Mouse (Mus musculus): ENCODE measurements at regions not wholly inside any gene's neighbourhood (a gene's known extent, or its start where the extent isn't known, plus 50 kb on each side); places are given as distances from the start of the nearest gene placed in this dataset.

DNA sequence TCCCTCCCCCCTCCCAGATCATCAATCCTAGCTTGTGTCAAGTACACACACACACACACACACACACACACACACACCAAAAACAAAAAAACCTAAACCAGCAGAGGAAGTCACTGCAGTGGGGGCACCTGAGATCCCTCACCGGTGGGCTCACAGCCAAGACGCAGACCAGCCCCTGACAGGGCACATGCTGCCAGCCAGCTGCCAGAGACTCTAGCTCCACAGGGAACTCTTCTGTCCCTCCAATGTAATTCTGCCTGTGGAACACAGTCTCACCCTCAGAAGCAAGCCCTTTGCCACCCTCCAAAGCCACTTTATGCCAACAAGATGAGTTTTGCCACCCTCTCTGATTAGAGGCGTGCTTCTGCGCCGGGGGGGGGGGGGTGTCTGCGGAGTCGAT is 261.3 kb upstream of the Kazn start:
- no peaks in the 10 kb centered on the region for H3K36me3 ChIP-seq (ENCODE audit: control insufficient read depth, insufficient read depth, low read length)
- H3K4me3 ChIP-seq (ENCODE audit: low read depth, low read length): no peak overlapping the region
- no peaks in the 10 kb centered on the region for H3K27me3 ChIP-seq (ENCODE audit: control insufficient read depth, insufficient read depth, low read length)
- H3K4me1 ChIP-seq (ENCODE audit: control insufficient read depth, insufficient read depth, low read length): 0 out of 2 replicates have a peak, but pooled peaks cover 4% of the 10 kb centered on the region
- H3K9ac ChIP-seq (replicated peaks; ENCODE audit: low read depth, low read length): no peak overlapping the region
- no peak overlapping the region for H3K4me2 ChIP-seq (ENCODE audit: low read depth, low read length)
- H3K9me3 ChIP-seq (ENCODE audit: control insufficient read depth, low read length): no peaks in the 10 kb centered on the region
- peak; percentile 62; the same call in 1 of the 2 replicates for ATAC-seq (ENCODE audit: low read depth)
- WGBS: 39% methylated on average over 7 of the region's 7 CpGs
- no peak overlapping the region for H3K27ac ChIP-seq (ENCODE audit: low read depth, low read length)

DNA sequence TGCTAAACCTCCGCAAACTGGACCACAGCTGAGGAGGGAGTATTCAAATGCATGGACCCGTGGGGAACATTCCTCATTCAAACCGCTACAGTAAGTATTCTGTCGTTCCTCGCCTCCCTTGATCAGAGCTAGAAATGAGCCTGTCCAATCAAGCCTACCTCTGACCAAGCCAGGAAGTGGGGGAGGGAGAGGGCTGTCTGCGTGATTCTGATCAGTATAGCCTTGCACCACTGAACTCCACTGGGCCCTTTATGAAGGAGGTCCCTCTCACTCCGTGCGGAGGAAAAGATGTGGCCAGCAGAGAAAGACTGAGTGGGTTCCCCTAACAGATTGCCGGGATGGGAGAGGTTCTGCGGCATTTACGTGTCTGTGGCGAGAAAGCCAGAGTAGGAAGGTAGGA is 257.4 kb upstream of the Kazn start:
- Histone ChIP-seq H3K9me3 (ENCODE audit: control insufficient read depth, low read length) (no peaks in the 10 kb centered on the region), H3K4me3 (ENCODE audit: low read depth, low read length) (no peak overlapping the region), H3K27ac (ENCODE audit: low read depth, low read length) (no peak overlapping the region), H3K4me1 (ENCODE audit: control insufficient read depth, insufficient read depth, low read length) (0 out of 2 replicates have a peak, but pooled peaks cover 4% of the 10 kb centered on the region), H3K9ac (replicated peaks; ENCODE audit: low read depth, low read length) (no peak overlapping the region), H3K27me3 (ENCODE audit: control insufficient read depth, insufficient read depth, low read length) (no peaks in the 10 kb centered on the region), H3K36me3 (ENCODE audit: control insufficient read depth, insufficient read depth, low read length) (no peaks in the 10 kb centered on the region), H3K4me2 (ENCODE audit: low read depth, low read length) (no peak overlapping the region)
- ATAC-seq (ENCODE audit: low read depth): no peak
- 48% methylated on average over 12 of the region's 12 CpGs for WGBS

DNA sequence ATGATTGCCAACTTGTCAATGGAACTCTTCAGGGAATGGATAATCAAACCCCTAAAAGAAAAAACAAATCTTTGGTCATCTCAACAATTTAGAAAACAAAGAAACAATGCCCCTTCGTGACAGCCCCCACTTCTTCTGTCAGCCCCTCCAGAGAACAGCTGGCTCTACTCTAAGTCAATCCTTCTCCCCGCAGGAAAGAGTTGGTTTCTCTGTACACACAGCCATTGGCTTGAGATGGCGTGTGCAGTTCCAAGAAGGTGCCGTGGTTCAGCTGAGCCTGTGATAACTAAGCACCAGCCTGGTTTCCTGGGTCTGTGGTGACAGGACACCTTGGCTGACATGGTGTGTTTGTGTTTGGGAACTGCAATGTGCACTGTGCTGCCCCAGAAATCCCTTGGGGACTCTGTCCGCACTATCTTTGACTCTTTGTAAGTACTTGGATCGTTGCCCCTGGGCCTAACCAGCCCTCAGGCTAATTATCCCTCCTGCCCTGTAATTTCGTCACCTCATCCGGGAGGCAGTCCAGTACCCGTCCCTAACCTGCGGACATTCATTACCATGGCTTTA is 253.8 kb upstream of the Kazn start:
- Histone ChIP-seq H3K27me3 (ENCODE audit: control insufficient read depth, insufficient read depth, low read length) (no peaks in the 10 kb centered on the region), H3K9me3 (ENCODE audit: control insufficient read depth, low read length) (no peaks in the 10 kb centered on the region), H3K4me1 (ENCODE audit: control insufficient read depth, insufficient read depth, low read length) (no peaks in the 10 kb centered on the region), H3K36me3 (ENCODE audit: control insufficient read depth, insufficient read depth, low read length) (no peaks in the 10 kb centered on the region), H3K9ac (replicated peaks; ENCODE audit: low read depth, low read length) (no peak overlapping the region), H3K27ac (ENCODE audit: low read depth, low read length) (no peak overlapping the region), H3K4me3 (ENCODE audit: low read depth, low read length) (no peak overlapping the region), H3K4me2 (ENCODE audit: low read depth, low read length) (no peak overlapping the region)
- no peak for ATAC-seq (ENCODE audit: low read depth)
- 75% methylated on average over 10 of the region's 10 CpGs for WGBS

DNA sequence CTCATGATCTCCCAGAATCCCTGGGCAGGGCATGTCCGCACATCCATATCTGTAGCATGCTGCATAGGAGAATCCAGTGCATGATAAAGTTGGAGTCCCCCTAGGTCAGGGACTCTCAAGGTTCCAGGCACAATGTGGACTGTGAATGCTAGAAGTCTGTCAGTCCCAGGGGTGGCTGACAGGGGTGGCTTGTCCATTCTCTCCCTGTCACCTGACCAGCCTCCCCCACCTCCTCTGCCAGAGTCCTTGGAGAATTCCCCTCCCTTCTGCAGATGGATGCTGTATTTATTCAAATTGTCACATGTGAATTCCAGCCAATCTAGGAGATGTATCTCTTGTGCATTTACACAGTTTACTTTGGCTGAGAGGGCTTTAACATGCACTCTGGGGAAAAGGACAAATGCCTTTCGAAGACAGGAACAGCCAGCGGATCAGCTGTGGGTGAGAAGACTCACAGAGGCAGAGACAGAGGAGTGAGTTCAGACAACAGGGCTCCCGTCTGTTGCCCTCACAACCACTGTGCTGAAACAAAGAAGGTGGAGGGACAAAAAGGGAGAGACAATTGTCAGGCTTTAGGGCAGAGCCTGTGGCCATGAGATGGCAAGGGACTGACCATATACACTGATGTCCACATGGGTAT is 246.7 kb upstream of the Kazn start:
- Histone ChIP-seq H3K4me1 (ENCODE audit: control insufficient read depth, insufficient read depth, low read length) (no peaks in the 10 kb centered on the region), H3K9me3 (ENCODE audit: control insufficient read depth, low read length) (no peaks in the 10 kb centered on the region), H3K4me2 (ENCODE audit: low read depth, low read length) (no peak overlapping the region), H3K27me3 (ENCODE audit: control insufficient read depth, insufficient read depth, low read length) (no peaks in the 10 kb centered on the region), H3K36me3 (ENCODE audit: control insufficient read depth, insufficient read depth, low read length) (no peaks in the 10 kb centered on the region), H3K9ac (replicated peaks; ENCODE audit: low read depth, low read length) (no peak overlapping the region), H3K4me3 (ENCODE audit: low read depth, low read length) (no peak overlapping the region), H3K27ac (ENCODE audit: low read depth, low read length) (no peak overlapping the region)
- no peak for ATAC-seq (ENCODE audit: low read depth)
- 49% methylated on average over 4 of the region's 4 CpGs for WGBS

DNA sequence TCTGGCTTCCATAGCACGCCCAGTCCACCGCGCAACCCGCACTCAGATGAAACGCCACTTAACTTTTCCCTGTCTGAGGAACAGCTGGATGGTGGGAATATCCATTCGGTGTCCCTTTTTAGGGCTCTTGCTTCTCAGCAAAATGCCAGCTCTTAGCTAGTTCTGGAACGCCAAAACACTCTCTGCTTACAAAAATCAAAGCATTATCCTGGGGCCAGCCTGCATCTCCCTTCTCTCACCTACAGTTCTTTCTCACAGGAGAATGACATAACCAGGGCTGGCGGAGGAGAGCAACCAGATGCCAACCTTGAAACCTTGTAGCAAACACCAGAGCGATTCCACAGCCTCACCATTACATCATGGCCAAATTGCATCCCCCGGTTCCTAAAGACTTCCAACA is 236.4 kb upstream of the Kazn start:
- WGBS: 80% methylated on average over 10 of the region's 10 CpGs
- H3K27ac ChIP-seq (ENCODE audit: low read depth, low read length): no peak overlapping the region
- no peak overlapping the region for H3K9ac ChIP-seq (replicated peaks; ENCODE audit: low read depth, low read length)
- peaks cover 19% of the 10 kb centered on the region; the same call in 1 of the 2 replicates for H3K4me1 ChIP-seq (ENCODE audit: control insufficient read depth, insufficient read depth, low read length)
- H3K4me2 ChIP-seq (ENCODE audit: low read depth, low read length): peak overlapping the region; percentile 52
- H3K27me3 ChIP-seq (ENCODE audit: control insufficient read depth, insufficient read depth, low read length): no peaks in the 10 kb centered on the region
- peak overlapping the region; percentile 25 for H3K4me3 ChIP-seq (ENCODE audit: low read depth, low read length)
- no peaks in the 10 kb centered on the region for H3K9me3 ChIP-seq (ENCODE audit: control insufficient read depth, low read length)
- H3K36me3 ChIP-seq (ENCODE audit: control insufficient read depth, insufficient read depth, low read length): no peaks in the 10 kb centered on the region
- ATAC-seq (ENCODE audit: low read depth): no peak

DNA sequence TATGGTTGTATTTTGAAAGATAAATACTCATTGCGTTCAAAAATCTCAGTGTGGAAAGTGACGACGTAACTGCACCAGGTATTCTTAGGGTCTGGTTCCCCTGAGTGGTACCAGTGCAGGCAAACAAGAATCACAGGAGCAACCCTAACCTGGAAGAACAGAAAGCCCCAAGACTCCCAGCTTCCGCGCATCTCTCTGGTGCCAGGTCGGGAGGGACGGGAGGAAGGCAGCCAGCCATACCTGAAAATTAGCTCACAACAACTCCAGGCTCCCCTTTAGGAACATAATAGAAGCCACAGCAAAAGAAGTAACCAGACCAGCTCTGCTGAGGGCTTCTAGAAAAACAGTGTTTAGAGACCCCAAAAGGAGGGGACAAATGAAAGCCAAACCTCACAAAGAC is 235.4 kb upstream of the Kazn start:
- 86% methylated on average over 7 of the region's 7 CpGs for WGBS

DNA sequence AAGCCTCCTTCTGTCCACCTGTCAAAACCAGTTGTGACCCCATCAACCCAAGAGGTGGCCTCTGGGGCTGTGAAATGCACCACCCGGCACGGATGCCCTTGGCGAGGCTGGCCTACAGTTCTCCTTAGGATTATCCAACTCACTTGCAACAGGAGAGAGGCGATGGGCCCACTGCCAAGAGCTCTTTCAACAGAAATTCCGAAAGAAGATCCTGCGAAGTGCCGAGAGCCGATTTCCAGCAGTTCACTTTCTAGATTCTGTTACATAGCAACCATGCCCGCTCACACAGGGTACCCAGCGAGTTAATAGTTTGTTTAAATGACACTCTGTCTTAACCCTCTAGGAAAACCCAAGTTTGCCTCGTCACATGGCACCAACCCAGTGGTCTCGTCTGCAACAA is 234.8 kb upstream of the Kazn start:
- H3K36me3 ChIP-seq (ENCODE audit: control insufficient read depth, insufficient read depth, low read length): no peaks in the 10 kb centered on the region
- H3K27ac ChIP-seq (ENCODE audit: low read depth, low read length): no peak overlapping the region
- no peak overlapping the region for H3K4me2 ChIP-seq (ENCODE audit: low read depth, low read length)
- peaks cover 19% of the 10 kb centered on the region; the same call in 1 of the 2 replicates for H3K4me1 ChIP-seq (ENCODE audit: control insufficient read depth, insufficient read depth, low read length)
- H3K4me3 ChIP-seq (ENCODE audit: low read depth, low read length): no peak overlapping the region
- peak; percentile 38; the same call in 1 of the 2 replicates for ATAC-seq (ENCODE audit: low read depth)
- H3K9ac ChIP-seq (replicated peaks; ENCODE audit: low read depth, low read length): no peak overlapping the region
- no peaks in the 10 kb centered on the region for H3K9me3 ChIP-seq (ENCODE audit: control insufficient read depth, low read length)
- H3K27me3 ChIP-seq (ENCODE audit: control insufficient read depth, insufficient read depth, low read length): no peaks in the 10 kb centered on the region
- 46% methylated on average over 12 of the region's 12 CpGs for WGBS

More for the DNA sequence above, 235.4 kb upstream of the Kazn start:
- Histone ChIP-seq H3K4me1 (ENCODE audit: control insufficient read depth, insufficient read depth, low read length) (peaks cover 19% of the 10 kb centered on the region; the same call in 1 of the 2 replicates), H3K4me2 (ENCODE audit: low read depth, low read length) (peak overlapping the region; percentile 52), H3K27ac (ENCODE audit: low read depth, low read length) (no peak overlapping the region), H3K9me3 (ENCODE audit: control insufficient read depth, low read length) (no peaks in the 10 kb centered on the region), H3K36me3 (ENCODE audit: control insufficient read depth, insufficient read depth, low read length) (no peaks in the 10 kb centered on the region), H3K27me3 (ENCODE audit: control insufficient read depth, insufficient read depth, low read length) (no peaks in the 10 kb centered on the region), H3K9ac (replicated peaks; ENCODE audit: low read depth, low read length) (no peak overlapping the region), H3K4me3 (ENCODE audit: low read depth, low read length) (no peak overlapping the region)
- no peak for ATAC-seq (ENCODE audit: low read depth)

DNA sequence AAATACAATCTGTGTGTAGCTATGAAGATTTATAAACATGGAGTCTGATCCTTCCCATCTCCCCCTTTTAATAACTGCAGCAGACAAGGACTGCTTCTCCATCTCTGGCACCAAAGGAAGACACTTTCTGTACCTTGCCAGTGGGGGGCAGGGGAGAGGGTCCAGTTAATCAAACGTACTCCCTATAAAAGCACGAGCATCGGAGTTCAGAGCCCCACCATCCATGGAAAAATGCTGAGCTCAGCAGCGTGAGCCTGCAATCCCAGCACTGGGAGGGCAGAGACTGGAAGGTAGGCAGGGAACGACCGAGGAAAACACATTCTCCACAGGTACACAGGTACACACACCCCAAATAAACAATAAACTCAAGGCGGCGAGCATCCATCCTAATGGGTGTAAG is 234.1 kb upstream of the Kazn start:
- Histone ChIP-seq H3K27me3 (ENCODE audit: control insufficient read depth, insufficient read depth, low read length) (no peaks in the 10 kb centered on the region), H3K9me3 (ENCODE audit: control insufficient read depth, low read length) (no peaks in the 10 kb centered on the region), H3K9ac (replicated peaks; ENCODE audit: low read depth, low read length) (no peak overlapping the region), H3K36me3 (ENCODE audit: control insufficient read depth, insufficient read depth, low read length) (no peaks in the 10 kb centered on the region), H3K27ac (ENCODE audit: low read depth, low read length) (no peak overlapping the region), H3K4me1 (ENCODE audit: control insufficient read depth, insufficient read depth, low read length) (peaks cover 19% of the 10 kb centered on the region; the same call in 1 of the 2 replicates), H3K4me3 (ENCODE audit: low read depth, low read length) (no peak overlapping the region), H3K4me2 (ENCODE audit: low read depth, low read length) (no peak overlapping the region)
- no peak for ATAC-seq (ENCODE audit: low read depth)
- WGBS: 69% methylated on average over 8 of the region's 8 CpGs

DNA sequence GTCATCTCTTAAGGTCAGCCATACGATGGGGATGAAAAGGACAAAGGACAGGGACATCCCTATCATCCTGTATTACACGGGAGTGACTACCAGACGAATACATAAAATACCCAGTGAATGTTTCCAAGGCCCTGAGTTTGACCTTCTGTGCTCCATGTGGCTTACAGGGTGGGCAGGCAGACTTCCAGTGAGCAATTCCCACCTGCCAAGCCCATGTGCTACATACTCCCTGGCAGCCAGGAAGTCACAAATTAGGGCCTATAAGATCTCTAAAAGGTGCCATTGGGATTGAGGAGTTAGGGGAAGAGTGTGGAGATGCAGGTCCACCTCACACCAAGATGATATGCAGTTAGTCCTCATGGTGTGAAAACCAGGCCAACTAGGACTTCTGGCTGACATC is 233.1 kb upstream of the Kazn start:
- no peaks in the 10 kb centered on the region for H3K9me3 ChIP-seq (ENCODE audit: control insufficient read depth, low read length)
- H3K9ac ChIP-seq (replicated peaks; ENCODE audit: low read depth, low read length): no peak overlapping the region
- H3K27me3 ChIP-seq (ENCODE audit: control insufficient read depth, insufficient read depth, low read length): no peaks in the 10 kb centered on the region
- no peak overlapping the region for H3K4me3 ChIP-seq (ENCODE audit: low read depth, low read length)
- peaks cover 19% of the 10 kb centered on the region; the same call in 1 of the 2 replicates for H3K4me1 ChIP-seq (ENCODE audit: control insufficient read depth, insufficient read depth, low read length)
- no peak overlapping the region for H3K4me2 ChIP-seq (ENCODE audit: low read depth, low read length)
- no peak for ATAC-seq (ENCODE audit: low read depth)
- H3K36me3 ChIP-seq (ENCODE audit: control insufficient read depth, insufficient read depth, low read length): no peaks in the 10 kb centered on the region
- 92% methylated on average over 3 of the region's 3 CpGs for WGBS
- H3K27ac ChIP-seq (ENCODE audit: low read depth, low read length): no peak overlapping the region
